In genomic region chr11:74837694-74838431, GRCm38 (mm10) we compare ENCODE assay signal across 8 mouse cellular contexts. TPM values are rescaled to one million over a fixed set of nuclear protein-coding genes. Genes with fewer than 3 reads are reported as not detected.
DNase-seq lines count a peak whose midpoint lies in the region; ATAC-seq lines count a peak whose summit lies in the region.

No protein-coding gene starts in this region.

- H3K27ac ChIP-seq in intestine, embryonic 16.5 days (ENCODE audit: low read length): peak overlapping the region; percentile 97
- peak overlapping the region; percentile 94 for H3K27ac ChIP-seq in midbrain, embryonic 10.5 days (replicated peaks)

- H3K4me2 ChIP-seq in intestine, embryonic 16.5 days (ENCODE audit: low read depth, low read length): peak overlapping the region; percentile 89

- H3K36me3 ChIP-seq in intestine, embryonic 16.5 days (ENCODE audit: control insufficient read depth, insufficient read depth, low read length): peaks cover 7% of the 10 kb centered on the region
- peaks cover 48% of the 10 kb centered on the region for H3K36me3 ChIP-seq in midbrain, embryonic 10.5 days

- peak overlapping the region; percentile 59 for H3K4me3 ChIP-seq in intestine, embryonic 16.5 days (ENCODE audit: low read length)
- peak overlapping the region; percentile 67 for H3K4me3 ChIP-seq in midbrain, embryonic 10.5 days

- intact Hi-C loops in left cerebral cortex, postnatal 36 days (cut with DNase I): loop anchor here (1.0 to 10.0 kb wide), 2 partner anchors 8 to 337 kb away; partner anchors contain the start of genes Mnt and Ovca2

- WGBS in intestine, embryonic 16.5 days: under 1% methylated on average over 54 of the region's 54 CpGs
- under 1% methylated on average over 54 of the region's 54 CpGs for WGBS in midbrain, embryonic 10.5 days

- peak; percentile 93 for DNase-seq in adrenal gland, adult 8-10 months
- peak; percentile 85 for DNase-seq in embryo, embryonic 9.5 days (ENCODE audit: extremely low spot score)
- DNase-seq in gastrocnemius, postnatal 4 days (ENCODE audit: low spot score in 2 of 2): peak; percentile 88 to 93
- DNase-seq in left cerebral cortex, postnatal 36 days (ENCODE audit: low spot score in 2 of 2): peak; percentile 93 to 95
- DNase-seq in midbrain, embryonic 10.5 days (ENCODE audit: low spot score): peak; percentile 83
- DNase-seq in right cerebral cortex, postnatal 36 days (ENCODE audit: low spot score in 2 of 2): peak; percentile 89 to 92
- DNase-seq in urinary bladder, postnatal 4 days (ENCODE audit: low spot score in 2 of 2): peak; percentile 94

- H3K9me3 ChIP-seq in intestine, embryonic 16.5 days (ENCODE audit: control insufficient read depth, low read length): no peaks in the 10 kb centered on the region
- H3K9me3 ChIP-seq in midbrain, embryonic 10.5 days (replicated peaks): no peaks in the 10 kb centered on the region

- H3K27me3 ChIP-seq in intestine, embryonic 16.5 days (replicated peaks; ENCODE audit: control insufficient read depth, insufficient read depth, low read length): no peaks in the 10 kb centered on the region
- H3K27me3 ChIP-seq in midbrain, embryonic 10.5 days (ENCODE audit: low read depth, poor library complexity, severe bottlenecking): peaks cover 15% of the 10 kb centered on the region

- ATAC-seq in intestine, embryonic 16.5 days: peak; percentile 82

- peaks cover 45% of the 10 kb centered on the region for H3K4me1 ChIP-seq in intestine, embryonic 16.5 days (ENCODE audit: control insufficient read depth, insufficient read depth, low read length)
- peaks cover 83% of the 10 kb centered on the region for H3K4me1 ChIP-seq in midbrain, embryonic 10.5 days

- H3K9ac ChIP-seq in intestine, embryonic 16.5 days (ENCODE audit: low read depth, low read length): peak overlapping the region; percentile 71

RNA-seq across cellular contexts. Expression of gene Mnt, which starts 7.1 kb away (rescaled TPM):
- total RNA-seq in adrenal gland, adult 8-10 months (2022): 10 to 100 TPM; 24.4 to 36.0 (median 27.1) TPM
- total RNA-seq in gastrocnemius, postnatal 4 days (2021): 10 to 100 TPM; 12.3 to 13.0 TPM
- 3.1 and 4.0 TPM in 2 replicates for polyA plus RNA-seq in intestine, embryonic 16.5 days (2015; fragmentation: Nextera tagmentation; extraction: Ambion mirVana)
- total RNA-seq in left cerebral cortex, postnatal 36 days (2021): 10 to 100 TPM; 31.5 to 31.7 TPM
- 4.2 and 5.5 TPM in 2 replicates for polyA plus RNA-seq in midbrain, embryonic 10.5 days (2016; fragmentation: Nextera tagmentation; extraction: Ambion mirVana)

RNA-seq across cellular contexts. Expression of gene Sgsm2, which starts 59.0 kb away (rescaled TPM):
- total RNA-seq in adrenal gland, adult 8-10 months (2022): 10 to 100 TPM; 29.2 to 30.5 (median 30.0) TPM
- 10 to 100 TPM; 10.5 to 12.0 TPM for total RNA-seq in gastrocnemius, postnatal 4 days (2021)
- polyA plus RNA-seq in intestine, embryonic 16.5 days (2015; fragmentation: Nextera tagmentation; extraction: Ambion mirVana): 4.2 and 4.5 TPM in 2 replicates
- total RNA-seq in left cerebral cortex, postnatal 36 days (2021): 10 to 100 TPM; 80.2 to 81.6 TPM
- polyA plus RNA-seq in midbrain, embryonic 10.5 days (2016; fragmentation: Nextera tagmentation; extraction: Ambion mirVana): 7.6 and 9.5 TPM in 2 replicates

Comparison
In these comparisons a context has a peak if more than half of its experiments do, and no peak if none do; other contexts are left out.
1. Peak in every context shown above with its lines: DNase-seq, ATAC-seq, H3K4me3 ChIP-seq and H3K27ac ChIP-seq.